Mouse (Mus musculus): Measurements from ENCODE around the gene Psen2. TPM values are rescaled to one million over a fixed set of nuclear protein-coding genes. Genes with fewer than 3 reads are reported as not detected.

The Psen2 gene
- 36.2 and 37.0 TPM in 2 replicates for polyA plus RNA-seq (2012; rRNA removed)

DNA sequence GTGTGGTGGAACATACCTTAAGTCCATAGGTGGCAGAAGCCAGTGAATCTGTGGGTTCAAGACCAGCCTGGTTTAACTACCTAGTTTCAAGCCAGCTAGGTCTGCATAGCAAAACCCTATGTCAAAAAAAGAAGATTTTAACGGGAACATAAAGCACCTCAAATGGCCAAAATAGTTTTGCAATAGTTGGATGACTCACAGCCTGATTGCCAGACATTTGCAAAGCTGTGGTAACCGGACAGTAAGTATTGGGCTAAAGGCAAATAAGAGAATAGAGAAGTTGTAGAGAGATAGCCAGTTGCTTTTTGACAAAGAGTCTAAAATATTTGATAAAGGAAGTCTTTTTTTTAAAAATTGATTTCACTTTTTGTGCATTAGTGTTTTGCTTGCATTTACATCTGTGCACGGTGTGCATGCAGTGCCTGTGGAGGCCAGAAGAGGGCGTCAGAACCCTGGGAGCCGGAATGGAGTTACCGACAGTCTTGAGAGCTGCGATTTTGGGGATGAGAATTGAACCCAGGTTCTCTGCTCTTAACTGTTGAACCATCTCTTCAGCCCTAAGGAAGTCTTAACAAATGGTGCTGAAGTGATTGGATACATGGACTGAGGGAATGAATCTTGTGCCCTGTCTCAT, at the start of gene Psen2:
Psen2 (minus strand) TSS at position 75 of the 634 bp plus-strand sequence.

GRCm38 (mm10) chr1:180198959-180199714, 64.1 kb downstream of the Psen2 start, which contains the start of gene Coq8a:
TSS of gene Coq8a (minus strand) at chr1:180199602.

Other genes with a start within 250 kb of the Psen2 start
- 17.1 and 19.7 TPM in 2 replicates for gene Coq8a, start 63.8 kb downstream of the Psen2 start, polyA plus RNA-seq (2012; rRNA removed)
- 1.6 and 1.9 TPM in 2 replicates for gene Itpkb, start 67.0 kb upstream of the Psen2 start, polyA plus RNA-seq (2012; rRNA removed)
- gene Stum, start 220.1 kb upstream of the Psen2 start, polyA plus RNA-seq (2012; rRNA removed) = 0.04 and 0.06 TPM in 2 replicates

Measured in liver, embryonic 18 days (tissue).